Mouse (Mus musculus): ENCODE measurements around the gene Stard3. TPM values are rescaled to one million over a fixed set of nuclear protein-coding genes. Genes with fewer than 3 reads are reported as not detected.

Gene Stard3
- total and polyA plus RNA-seq, 2 experiments from 2014 or later = 23.8 to 56.1 TPM

- Histone ChIP-seq H3K27me3 (ENCODE audit: insufficient read depth, low read length) (peaks cover 27% of the 10 kb centered on the region), H3K9ac (replicated peaks; ENCODE audit: low read length, poor library complexity, severe bottlenecking) (no peak overlapping the region), H3K4me2 (ENCODE audit: low read depth, low read length, poor library complexity, severe bottlenecking) (no peak overlapping the region), H3K36me3 (ENCODE audit: insufficient read depth, low read length) (no peaks in the 10 kb centered on the region), H3K9me3 (ENCODE audit: low read length) (no peaks in the 10 kb centered on the region), H3K27ac (ENCODE audit: low read depth, low read length) (no peak overlapping the region), H3K4me1 (ENCODE audit: insufficient read depth, low read length) (peaks cover 6% of the 10 kb centered on the region), H3K4me3 (ENCODE audit: low read depth, low read length) (no peak overlapping the region)
- TF ChIP-seq CTCF (IDR thresholded peaks at IDR 0.05) = no peak
- DNase-seq (ENCODE audit: low spot score) (no peak), ATAC-seq (ENCODE audit: low FRiP score) (no peak)
- WGBS = 66% methylated on average over 14 of the region's 14 CpGs
Observed at GRCm38 (mm10) chr11:98354445-98354844, 3.7 kb upstream of the Stard3 start.

DNA sequence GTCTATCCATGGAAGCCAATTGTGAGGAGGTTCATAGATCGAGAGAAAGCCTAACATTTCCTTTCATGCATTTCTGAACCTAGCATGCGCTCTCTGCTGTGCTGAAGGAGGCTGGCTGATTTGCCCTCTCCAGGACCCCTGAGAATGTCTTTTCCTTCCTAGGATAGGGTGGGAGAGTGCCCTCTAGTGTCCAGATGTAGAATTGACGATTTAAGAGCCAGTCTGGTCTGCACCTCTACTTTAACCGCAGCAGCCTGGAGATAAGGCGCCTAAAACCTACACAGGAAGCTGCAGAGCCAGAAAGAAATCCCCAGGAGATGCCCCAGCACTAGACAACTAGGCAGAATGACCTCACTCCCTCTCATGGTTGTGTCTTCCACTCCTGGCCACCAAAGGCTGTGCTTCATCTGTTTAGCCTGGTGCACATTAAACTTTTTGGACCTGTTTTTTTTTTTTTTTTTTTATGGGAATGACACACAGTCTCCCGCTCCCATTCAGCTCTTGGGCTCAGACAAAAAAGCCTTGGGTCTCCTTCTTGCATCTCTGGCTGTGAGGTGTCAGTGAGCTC is 2.4 kb upstream of the Stard3 start:
- Histone ChIP-seq H3K4me1 (ENCODE audit: insufficient read depth, low read length) (peaks cover 15% of the 10 kb centered on the region), H3K27ac (ENCODE audit: low read depth, low read length) (no peak overlapping the region), H3K9me3 (ENCODE audit: low read length) (no peaks in the 10 kb centered on the region), H3K27me3 (ENCODE audit: insufficient read depth, low read length) (peaks cover 16% of the 10 kb centered on the region; the same call in 1 of the 2 replicates), H3K4me3 (ENCODE audit: low read depth, low read length) (no peak overlapping the region), H3K36me3 (ENCODE audit: insufficient read depth, low read length) (no peaks in the 10 kb centered on the region), H3K9ac (replicated peaks; ENCODE audit: low read length, poor library complexity, severe bottlenecking) (no peak overlapping the region), H3K4me2 (ENCODE audit: low read depth, low read length, poor library complexity, severe bottlenecking) (no peak overlapping the region)
- TF ChIP-seq CTCF (IDR thresholded peaks at IDR 0.05) = peak; percentile 88
- ATAC-seq (ENCODE audit: low FRiP score) (no peak), DNase-seq (ENCODE audit: low spot score) (peak; percentile 86)
- 9% methylated on average over 6 of the region's 6 CpGs for WGBS

GRCm38 (mm10) chr11:98356625-98357394 is 1.4 kb upstream of the Stard3 start:
- no peak overlapping the region for H3K27ac ChIP-seq (ENCODE audit: low read depth, low read length)
- H3K9ac ChIP-seq (replicated peaks; ENCODE audit: low read length, poor library complexity, severe bottlenecking) = no peak overlapping the region
- peaks cover 16% of the 10 kb centered on the region for H3K4me1 ChIP-seq (ENCODE audit: insufficient read depth, low read length)
- H3K4me2 ChIP-seq (ENCODE audit: low read depth, low read length, poor library complexity, severe bottlenecking) = no peak overlapping the region
- H3K4me3 ChIP-seq (ENCODE audit: low read depth, low read length) = no peak overlapping the region
- no peak for DNase-seq (ENCODE audit: low spot score)
- H3K9me3 ChIP-seq (ENCODE audit: low read length) = no peaks in the 10 kb centered on the region
- peaks cover 12% of the 10 kb centered on the region; the same call in 1 of the 2 replicates for H3K27me3 ChIP-seq (ENCODE audit: insufficient read depth, low read length)
- no peak for TF ChIP-seq CTCF (IDR thresholded peaks at IDR 0.05)
- no peaks in the 10 kb centered on the region for H3K36me3 ChIP-seq (ENCODE audit: insufficient read depth, low read length)
- WGBS = 77% methylated on average over 7 of the region's 7 CpGs
- no peak for ATAC-seq (ENCODE audit: low FRiP score)

DNA sequence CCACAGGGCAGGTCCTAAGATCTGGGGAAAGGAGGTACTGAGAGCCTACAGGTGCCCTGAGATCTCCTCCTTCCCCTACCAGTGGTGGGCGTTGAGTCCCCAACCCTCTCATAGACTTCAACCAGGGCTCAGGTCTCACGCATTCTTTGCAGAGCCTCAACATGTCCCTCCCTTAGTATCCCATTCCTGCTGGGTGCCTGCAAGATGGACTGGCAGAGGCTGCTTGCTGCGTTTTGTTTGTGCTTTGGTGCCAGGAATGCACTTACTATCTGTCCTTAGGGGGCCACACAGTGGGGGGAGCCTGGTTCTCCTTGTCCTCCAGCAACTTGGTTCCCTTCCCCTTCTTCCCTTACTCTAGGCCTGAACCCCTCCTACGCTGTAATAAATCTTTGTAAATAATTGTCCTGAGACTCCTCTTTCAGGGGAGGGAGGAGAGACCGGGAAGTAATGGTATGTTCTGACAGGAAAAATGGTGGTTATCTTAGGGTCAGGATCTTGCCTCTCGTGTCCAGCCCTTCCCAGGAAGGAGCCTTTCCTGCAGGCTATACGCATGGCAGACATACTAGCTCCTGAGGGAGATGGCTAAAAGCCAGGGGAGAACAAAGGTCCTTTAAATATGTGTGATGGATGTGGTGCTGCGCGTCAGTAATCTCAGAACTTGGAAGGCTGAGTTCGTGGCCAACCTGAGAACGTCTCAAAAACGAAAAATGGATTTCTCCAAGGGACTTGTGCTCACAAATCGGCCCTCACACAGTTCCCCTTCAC is 590 bp upstream of the Stard3 start:
- no peak for DNase-seq (ENCODE audit: low spot score)
- Histone ChIP-seq H3K27me3 (ENCODE audit: insufficient read depth, low read length) (peaks cover 5% of the 10 kb centered on the region; the same call in 1 of the 2 replicates), H3K36me3 (ENCODE audit: insufficient read depth, low read length) (no peaks in the 10 kb centered on the region), H3K4me3 (ENCODE audit: low read depth, low read length) (peak overlapping the region; percentile 59), H3K4me2 (ENCODE audit: low read depth, low read length, poor library complexity, severe bottlenecking) (peak overlapping the region; percentile 81), H3K9ac (replicated peaks; ENCODE audit: low read length, poor library complexity, severe bottlenecking) (peak overlapping the region; percentile 51; the same call in 1 of the 2 replicates), H3K4me1 (ENCODE audit: insufficient read depth, low read length) (peaks cover 16% of the 10 kb centered on the region), H3K27ac (ENCODE audit: low read depth, low read length) (peak overlapping the region; percentile 73; the same call in 1 of the 2 replicates), H3K9me3 (ENCODE audit: low read length) (no peaks in the 10 kb centered on the region)
- no peak for ATAC-seq (ENCODE audit: low FRiP score)
- 9% methylated on average over 13 of the region's 13 CpGs for WGBS
- no peak for TF ChIP-seq CTCF (IDR thresholded peaks at IDR 0.05)

DNA sequence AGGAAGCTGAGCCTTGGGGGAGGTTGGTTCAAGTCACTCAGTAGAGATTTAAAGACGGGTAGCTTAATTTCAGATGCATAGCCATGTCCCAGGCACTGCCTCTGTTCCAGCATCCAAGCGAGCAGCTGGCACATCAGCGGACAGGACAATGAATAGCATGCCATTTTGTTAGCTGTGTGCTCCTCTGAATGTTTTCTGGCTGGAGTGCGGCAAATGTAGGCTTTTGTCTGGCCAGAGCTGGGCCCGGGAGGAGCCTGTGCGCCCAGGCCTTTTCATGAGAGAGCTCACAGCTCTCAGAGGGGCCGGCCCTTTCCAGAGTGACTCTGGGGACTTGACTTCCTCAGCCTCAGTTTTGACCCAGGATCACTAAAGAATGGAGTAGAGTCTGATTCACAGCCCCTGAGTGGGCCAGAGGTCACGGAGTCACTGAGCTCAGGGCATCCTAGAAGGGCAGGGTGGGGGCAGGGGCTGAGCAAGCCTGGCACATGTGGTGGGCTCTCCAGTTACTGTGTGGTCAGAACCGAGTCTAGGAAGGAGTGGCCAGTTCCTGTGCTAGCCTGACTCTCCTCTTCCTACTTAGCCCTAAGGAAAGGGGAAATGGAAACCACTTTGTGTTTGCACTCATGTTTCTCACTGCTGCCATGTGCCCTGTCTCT is 2.8 kb downstream of the Stard3 start:
- Histone ChIP-seq H3K4me3 (ENCODE audit: low read depth, low read length) (no peak overlapping the region), H3K4me2 (ENCODE audit: low read depth, low read length, poor library complexity, severe bottlenecking) (no peak overlapping the region), H3K9me3 (ENCODE audit: low read length) (no peaks in the 10 kb centered on the region), H3K27me3 (ENCODE audit: insufficient read depth, low read length) (no peaks in the 10 kb centered on the region), H3K36me3 (ENCODE audit: insufficient read depth, low read length) (no peaks in the 10 kb centered on the region), H3K9ac (replicated peaks; ENCODE audit: low read length, poor library complexity, severe bottlenecking) (0 out of 2 replicates have a peak overlapping the region, but pooled peaks have one; percentile 42), H3K4me1 (ENCODE audit: insufficient read depth, low read length) (peaks cover 16% of the 10 kb centered on the region), H3K27ac (ENCODE audit: low read depth, low read length) (peak overlapping the region; percentile 32; the same call in 1 of the 2 replicates)
- DNase-seq (ENCODE audit: low spot score) (peak; percentile 65), ATAC-seq (ENCODE audit: low FRiP score) (no peak)
- WGBS = 30% methylated on average over 9 of the region's 9 CpGs
- TF ChIP-seq CTCF (IDR thresholded peaks at IDR 0.05) = no peak

All from midbrain, postnatal 0 days (tissue).